Mouse (Mus musculus) megakaryocyte, embryonic 14.5 days (primary cell): ENCODE measurements around the gene Lrrc32. TPM values are rescaled to one million over a fixed set of nuclear protein-coding genes. Genes with fewer than 3 reads are reported as not detected.

Source experiments
- H3K27me3 ChIP-seq: replicated peaks from 2 replicates; pipeline ENCODE3; 2012; ENCODE audit warnings: inconsistent platforms
- H3K36me3 ChIP-seq: replicated peaks from 2 replicates; pipeline ENCODE3; 2012; ENCODE audit warnings: low read length, inconsistent platforms, mixed read lengths
- H3K4me1 ChIP-seq: 2 replicates; pipeline ENCODE4 v1.6.1; 2012; ENCODE audit warnings: inconsistent platforms
- H3K4me3 ChIP-seq: replicated peaks from 2 replicates; pipeline ENCODE3; 2012; ENCODE audit warnings: moderate library complexity, mild to moderate bottlenecking, inconsistent platforms
- H3K9me3 ChIP-seq: 2 replicates; pipeline ENCODE4 v1.6.1; 2012; ENCODE audit warnings: inconsistent platforms
- FLI1 ChIP-seq: IDR thresholded peaks from 2 replicates; pipeline ENCODE4 v1.6.1; 2012; ENCODE audit warnings: low read length, inconsistent platforms, mixed read lengths
- GATA1 ChIP-seq: IDR thresholded peaks from 3 replicates; pipeline ENCODE4 v1.6.1; 2012; ENCODE audit warnings: mixed read lengths, low read length, inconsistent platforms, borderline replicate concordance
- polyA plus RNA-seq: library from polyadenylated mRNA; stranded (reverse); fragments of >175 nt; gene quantifications from 2 replicates; pipeline ENCODE4 v1.2.3, GENCODE M21; 2012; ENCODE audit warnings: low replicate concordance; ENCODE audit not compliant: insufficient read depth

Lrrc32 gene
- polyA plus RNA-seq, 1 experiment, result 28.6 TPM

GRCm38 (mm10) chr7:98524869-98525699 is 36.0 kb downstream of the Lrrc32 start:
- Histone ChIP-seq H3K4me1 (peaks cover 54% of the 10 kb centered on the region), H3K9me3 (no peaks in the 10 kb centered on the region), H3K4me3 (no peak overlapping the region), H3K27me3 (peaks cover 33% of the 10 kb centered on the region), H3K36me3 (no peaks in the 10 kb centered on the region)
- TF ChIP-seq GATA1 (no peak), FLI1 (no peak)

- Histone ChIP-seq H3K4me1 (peaks cover 54% of the 10 kb centered on the region), H3K9me3 (no peaks in the 10 kb centered on the region), H3K4me3 (no peak overlapping the region), H3K36me3 (no peaks in the 10 kb centered on the region), H3K27me3 (peaks cover 27% of the 10 kb centered on the region)
- no peak for TF ChIP-seq GATA1
- no peak for TF ChIP-seq FLI1
Measured at GRCm38 (mm10) chr7:98527085-98527484, 38.0 kb downstream of the Lrrc32 start.

GRCm38 (mm10) chr7:98531612-98532011 is 42.5 kb downstream of the Lrrc32 start:
- peaks cover 60% of the 10 kb centered on the region for H3K4me1 ChIP-seq
- H3K36me3 ChIP-seq, result no peaks in the 10 kb centered on the region
- H3K27me3 ChIP-seq, result peaks cover 16% of the 10 kb centered on the region
- no peak for TF ChIP-seq GATA1
- TF ChIP-seq FLI1, result no peak
- H3K4me3 ChIP-seq, result no peak overlapping the region
- H3K9me3 ChIP-seq, result no peaks in the 10 kb centered on the region

DNA sequence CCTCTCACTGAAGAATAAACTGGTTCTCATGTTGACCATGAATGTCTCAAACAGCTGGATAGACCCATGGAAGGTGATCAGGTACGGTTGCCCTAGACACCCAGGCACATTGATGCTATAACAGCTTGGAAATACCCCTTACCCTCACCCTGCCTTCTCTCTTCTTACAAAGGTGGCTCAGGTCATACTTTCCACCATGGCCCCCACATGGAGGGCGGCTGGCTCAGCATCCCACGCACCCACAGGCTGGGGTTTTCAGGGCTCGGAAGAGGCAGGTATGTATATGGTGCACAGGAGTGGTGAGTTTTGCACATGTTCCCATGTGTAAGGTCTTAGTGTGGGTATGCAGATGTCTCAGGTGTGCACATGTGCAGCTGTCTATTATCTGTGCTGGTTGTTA is 43.9 kb downstream of the Lrrc32 start:
- no peak for TF ChIP-seq FLI1
- no peak for TF ChIP-seq GATA1
- Histone ChIP-seq H3K36me3 (no peaks in the 10 kb centered on the region), H3K4me3 (no peak overlapping the region), H3K27me3 (peaks cover 26% of the 10 kb centered on the region), H3K4me1 (peaks cover 74% of the 10 kb centered on the region), H3K9me3 (no peaks in the 10 kb centered on the region)

DNA sequence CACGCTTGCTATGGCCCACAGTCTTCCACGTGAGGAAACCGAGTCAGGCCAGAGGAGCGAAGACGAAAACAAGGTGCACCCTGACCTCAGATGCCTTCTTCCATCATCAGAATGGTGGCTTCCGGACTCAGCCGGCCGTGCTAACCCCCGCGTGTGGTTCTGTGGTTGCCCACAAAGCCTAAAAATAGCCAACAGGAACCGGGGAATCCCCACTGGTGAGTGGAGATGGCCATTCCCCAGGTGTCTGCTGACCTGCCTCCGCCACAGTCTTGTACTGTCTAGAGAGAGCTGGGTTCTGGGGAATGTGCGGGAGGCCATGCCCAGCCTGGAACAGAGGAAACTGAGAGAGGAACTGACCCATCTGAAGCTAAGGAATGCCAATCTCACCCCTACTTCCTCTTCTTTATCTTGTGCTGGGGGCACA is 45.4 kb downstream of the Lrrc32 start:
- no peaks in the 10 kb centered on the region for H3K36me3 ChIP-seq
- TF ChIP-seq FLI1 (no peak), GATA1 (no peak)
- no peaks in the 10 kb centered on the region for H3K9me3 ChIP-seq
- H3K4me1 ChIP-seq, result peaks cover 85% of the 10 kb centered on the region
- peak overlapping the region; percentile 88 for H3K4me3 ChIP-seq
- peaks cover 27% of the 10 kb centered on the region for H3K27me3 ChIP-seq

GRCm38 (mm10) chr7:98535191-98535590 is 46.1 kb downstream of the Lrrc32 start:
- Histone ChIP-seq H3K36me3 (no peaks in the 10 kb centered on the region), H3K27me3 (peaks cover 26% of the 10 kb centered on the region), H3K9me3 (no peaks in the 10 kb centered on the region), H3K4me3 (peak overlapping the region; percentile 62), H3K4me1 (peaks cover 92% of the 10 kb centered on the region)
- no peak for TF ChIP-seq FLI1
- no peak for TF ChIP-seq GATA1

DNA sequence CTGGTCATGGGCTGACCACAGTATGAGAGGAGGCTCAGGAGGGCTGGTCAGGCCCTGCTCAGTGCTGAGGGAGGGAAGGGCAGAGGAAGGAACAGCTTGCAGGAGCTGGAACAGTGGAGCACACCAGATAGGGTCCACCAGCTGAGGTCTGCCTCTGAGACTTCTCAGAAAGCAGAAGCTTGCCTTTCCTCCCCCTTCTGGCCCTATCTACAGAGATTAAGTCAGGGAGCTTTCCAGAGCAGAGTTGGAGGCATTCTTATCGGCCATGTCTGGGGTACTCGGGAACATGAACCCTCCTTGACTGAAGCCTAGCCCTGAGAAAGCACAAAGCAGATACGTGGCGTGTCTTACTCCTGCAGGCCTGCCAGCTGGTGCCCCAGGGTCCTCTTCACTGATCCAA is 46.8 kb downstream of the Lrrc32 start:
- Histone ChIP-seq H3K4me1 (peaks cover 92% of the 10 kb centered on the region), H3K36me3 (no peaks in the 10 kb centered on the region), H3K9me3 (no peaks in the 10 kb centered on the region), H3K4me3 (peak overlapping the region; percentile 71), H3K27me3 (peaks cover 24% of the 10 kb centered on the region)
- TF ChIP-seq FLI1 (no peak), GATA1 (no peak)

DNA sequence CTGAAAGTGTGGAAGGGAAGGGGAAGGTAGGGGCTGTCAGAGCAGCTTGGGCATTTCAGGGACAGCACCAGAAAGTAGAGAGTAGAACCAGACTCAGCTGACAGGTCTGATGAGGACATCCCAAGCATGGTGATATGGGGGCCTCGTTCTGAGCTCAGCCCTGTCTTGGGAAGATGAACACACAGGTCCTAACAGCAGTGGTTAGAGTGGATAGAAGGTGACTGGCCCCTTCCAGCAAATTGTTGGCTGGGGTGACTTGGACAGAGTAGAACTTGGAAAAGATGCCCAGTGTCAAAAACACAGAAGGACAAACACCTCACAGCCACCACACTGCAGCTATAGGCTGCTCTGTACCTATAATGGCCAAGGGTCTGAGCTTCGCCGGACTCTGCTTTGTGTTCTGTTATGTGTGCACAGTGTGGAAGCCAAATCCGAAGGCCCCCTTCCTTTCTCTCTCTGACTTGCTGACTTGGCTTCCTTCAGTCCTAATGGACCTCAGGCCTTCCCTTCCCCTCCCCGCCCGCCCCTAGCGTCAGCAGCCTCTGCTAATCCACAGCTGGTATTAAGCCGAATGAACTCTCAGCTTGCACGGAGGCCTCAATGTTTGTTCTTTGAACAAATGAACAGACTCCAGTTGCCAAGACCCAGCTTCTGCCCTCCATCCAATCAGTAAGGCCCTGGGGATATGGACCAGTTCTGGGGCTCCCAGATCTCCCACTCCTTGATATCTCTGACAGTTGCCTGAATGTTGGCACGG is 48.3 kb downstream of the Lrrc32 start:
- Histone ChIP-seq H3K4me1 (peaks cover 94% of the 10 kb centered on the region), H3K27me3 (peaks cover 29% of the 10 kb centered on the region), H3K4me3 (no peak overlapping the region), H3K9me3 (no peaks in the 10 kb centered on the region), H3K36me3 (no peaks in the 10 kb centered on the region)
- TF ChIP-seq GATA1 (no peak), FLI1 (no peak)

DNA sequence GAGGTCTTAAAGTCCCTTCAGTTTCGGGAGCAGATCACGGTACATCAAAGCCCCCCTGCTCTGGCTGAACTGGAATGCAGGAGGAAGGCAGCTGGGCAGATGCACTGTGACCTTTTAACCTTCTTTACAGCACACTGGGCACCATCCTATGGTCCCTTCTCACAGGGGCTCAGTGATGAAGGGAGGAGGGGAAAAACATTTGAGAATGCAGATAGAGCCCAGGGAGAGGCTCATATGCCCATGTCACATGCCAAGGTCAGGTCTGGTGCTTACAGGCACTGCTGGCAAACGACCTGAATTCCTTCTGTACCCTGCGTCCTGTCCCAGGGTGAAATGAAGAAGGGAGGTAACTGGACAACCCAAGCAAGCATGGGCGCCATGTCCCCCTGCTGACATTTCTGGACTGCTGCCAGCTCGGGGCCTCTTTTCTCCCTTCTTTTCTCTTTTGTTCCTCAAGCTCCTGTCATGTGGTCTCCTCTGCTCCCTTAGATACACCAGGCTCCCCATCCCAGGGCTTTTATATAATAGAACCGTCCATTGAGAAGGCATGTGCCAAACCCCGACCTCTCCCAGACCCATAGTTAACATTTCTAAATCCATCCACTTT is 49.0 kb downstream of the Lrrc32 start:
- TF ChIP-seq GATA1, result no peak
- TF ChIP-seq FLI1, result no peak
- H3K4me3 ChIP-seq, result no peak overlapping the region
- H3K9me3 ChIP-seq, result no peaks in the 10 kb centered on the region
- no peaks in the 10 kb centered on the region for H3K36me3 ChIP-seq
- H3K4me1 ChIP-seq, result peaks cover 96% of the 10 kb centered on the region
- peaks cover 25% of the 10 kb centered on the region for H3K27me3 ChIP-seq

GRCm38 (mm10) chr7:98540879-98541278 is 51.8 kb downstream of the Lrrc32 start:
- H3K36me3 ChIP-seq, result no peaks in the 10 kb centered on the region
- no peaks in the 10 kb centered on the region for H3K9me3 ChIP-seq
- peaks cover 91% of the 10 kb centered on the region for H3K4me1 ChIP-seq
- H3K4me3 ChIP-seq, result no peak overlapping the region
- peaks cover 37% of the 10 kb centered on the region for H3K27me3 ChIP-seq
- no peak for TF ChIP-seq FLI1
- TF ChIP-seq GATA1, result no peak
